Mouse (Mus musculus): Measurements from ENCODE around the gene Tead2.

DNA sequence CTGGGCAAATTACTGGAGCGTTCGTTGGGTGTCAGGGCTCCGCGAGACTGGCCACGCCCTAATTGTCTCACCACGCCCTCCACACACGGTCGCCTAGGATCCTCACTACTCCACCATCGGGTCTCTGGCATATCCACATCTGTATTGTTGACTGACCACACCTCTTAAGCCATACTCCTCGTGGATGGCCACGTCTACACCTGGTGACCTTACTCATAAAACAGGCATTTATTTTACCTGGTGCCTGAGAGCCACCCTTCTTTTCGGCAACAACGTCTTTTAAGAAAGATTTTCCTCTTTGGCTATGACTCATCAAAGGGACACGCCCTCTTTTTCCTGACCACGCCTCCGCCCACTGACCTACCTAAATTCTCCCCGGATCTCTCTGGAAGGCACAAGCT is 3.7 kb upstream of the Tead2 start, which contains the start of gene Dkkl1:
- no peak for TF ChIP-seq CTCF (IDR thresholded peaks at IDR 0.05; ENCODE audit: low read depth)
- TF ChIP-seq EP300 (optimal IDR thresholded peaks at IDR 0.05), result no peak

All from stomach, postnatal 0 days (tissue).